Mouse (Mus musculus) ES-Bruce4 (cell line): ENCODE measurements around the gene Ces1b.

ENCODE experiments used
- CTCF ChIP-seq: IDR thresholded peaks from one replicate; pipeline ENCODE4 v1.8.1; 2011; ENCODE audit warnings: low read depth, low read length
- EP300 ChIP-seq: IDR thresholded peaks from 2 replicates; pipeline ENCODE4 v1.6.1; 2011; ENCODE audit warnings: low read depth, low read length; ENCODE audit not compliant: insufficient read depth
- POLR2A ChIP-seq: IDR thresholded peaks from one replicate; pipeline ENCODE4 v1.8.1; 2011; ENCODE audit warnings: low read length; ENCODE audit not compliant: insufficient read depth

GRCm38 (mm10) chr8:93048510-93049416 lies 31.1 kb downstream of the Ces1b start:
- no peak for TF ChIP-seq POLR2A
- no peak for TF ChIP-seq CTCF
- TF ChIP-seq EP300 = no peak
